Mouse (Mus musculus) C2C12 (cell line): ENCODE results near the gene Rfxap.

Experiments used
- CEBPB ChIP-seq: IDR thresholded peaks from one replicate; pipeline ENCODE4 v1.6.1; 2011; ENCODE audit warnings: low read depth, mild to moderate bottlenecking, control low read depth, moderate library complexity
- CTCF ChIP-seq: IDR thresholded peaks from one replicate; pipeline ENCODE4 v1.5.1; 2011; ENCODE audit not compliant: control insufficient read depth, insufficient read depth, insufficient read length
- FOSL1 ChIP-seq: IDR thresholded peaks from one replicate; pipeline ENCODE4 v1.8.0; 2011; ENCODE audit warnings: mild to moderate bottlenecking, low read length; ENCODE audit not compliant: poor library complexity, insufficient read depth, severe bottlenecking
- MAX ChIP-seq: IDR thresholded peaks from one replicate; pipeline ENCODE4 v1.6.1; 2011; ENCODE audit warnings: mild to moderate bottlenecking, control low read depth
- MYOD1 ChIP-seq: IDR thresholded peaks from one replicate; pipeline ENCODE4 v1.6.1; 2011; ENCODE audit warnings: low read depth; ENCODE audit not compliant: control insufficient read depth, insufficient read length
- MYOG ChIP-seq: IDR thresholded peaks from one replicate; pipeline ENCODE4 v1.6.1; 2011; ENCODE audit not compliant: control insufficient read depth, insufficient read length; ENCODE audit errors: extremely low read depth
- USF1 ChIP-seq: IDR thresholded peaks from one replicate; pipeline ENCODE4 v1.6.1; 2011; ENCODE audit warnings: low read depth, mild to moderate bottlenecking, control low read depth, moderate library complexity

DNA sequence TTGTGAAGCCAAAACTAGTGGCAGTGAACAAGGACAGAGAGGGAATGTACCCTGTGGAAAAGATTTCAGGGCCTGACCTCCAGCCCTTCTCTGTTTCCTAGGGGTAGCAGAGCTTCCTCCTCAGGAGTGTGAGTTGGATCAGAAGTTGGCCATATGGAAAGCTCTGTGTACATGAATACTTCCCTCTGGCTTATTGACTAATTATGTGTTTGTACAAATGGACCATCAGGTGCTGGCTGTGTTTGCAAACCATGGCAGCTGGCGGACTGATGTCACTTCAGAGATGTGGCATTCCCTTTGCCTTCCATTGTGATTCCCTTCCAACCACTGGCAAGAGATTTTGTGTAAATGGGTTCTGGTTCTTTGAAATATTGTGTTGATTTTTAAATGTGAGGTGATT, 46.3 kb downstream of the Rfxap start:
- TF ChIP-seq USF1, result no peak
- TF ChIP-seq CTCF, result no peak
- TF ChIP-seq CEBPB, result no peak
- TF ChIP-seq MYOD1, result no peak
- no peak for TF ChIP-seq MAX
- no peak for TF ChIP-seq FOSL1
- TF ChIP-seq MYOG, result no peak
